Comparison of ENCODE assay signal across 24 mouse cellular contexts in the genomic region with DNA sequence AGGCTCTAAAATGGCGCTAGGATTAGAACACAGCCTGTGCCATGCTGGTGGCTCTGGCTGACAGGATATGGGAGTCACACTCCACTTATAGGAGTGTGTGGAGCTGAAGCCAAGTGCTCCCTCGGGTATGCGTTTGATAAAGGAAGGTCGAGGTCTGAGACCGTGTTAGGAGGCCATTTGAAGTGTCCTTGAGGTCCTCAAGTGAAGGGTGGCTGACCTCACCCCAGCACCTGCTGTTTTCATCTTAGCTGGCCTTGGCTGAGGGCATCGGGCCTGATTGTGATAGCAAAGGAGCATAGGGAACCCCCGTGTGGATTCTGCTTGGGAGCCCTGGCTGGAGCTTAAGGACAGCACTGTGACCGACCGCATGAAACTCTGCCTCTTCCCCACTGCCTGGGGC. TPM values are rescaled to one million over a fixed set of nuclear protein-coding genes. Genes with fewer than 3 reads are reported as not detected.
A peak's percentile ranks its signal among the peaks of the same experiment; 100 is the strongest.
DNase-seq lines count a peak whose midpoint lies in the region; ATAC-seq lines count a peak whose summit lies in the region.
"Had no signal": no experiment of that assay in that cellular context is flagged by ENCODE, and none has a peak within 500 bp of the region (broad histone marks: within the 10 kb centered on the region; RNA-seq: fewer than 3 reads in every experiment).

No protein-coding gene starts in this region.

- peaks cover 63% of the 10 kb centered on the region for H3K36me3 ChIP-seq in macrophage (ENCODE audit: inconsistent target)
- H3K36me3 ChIP-seq in midbrain, embryonic 13.5 days = peaks cover 63% of the 10 kb centered on the region

- peak; percentile 39 for DNase-seq in adrenal gland, adult 8-10 months
- no peak for DNase-seq in adrenal gland, postnatal 14 days
- peak; percentile 55 for DNase-seq in ovary, postnatal 36 days (ENCODE audit: low spot score)
- no peak for DNase-seq in ovary, postnatal 14 days (ENCODE audit: low spot score)
- peak; percentile 63 for DNase-seq in lung, postnatal 14 days
- no peak for DNase-seq in layer of hippocampus, adult 18-20 months (ENCODE audit: low spot score in 2 of 2)
- DNase-seq: adrenal gland, postnatal 10 days; B cell, adult 2 months; cerebellum, adult 11-12 months; cerebellum, adult 9-10 months; cerebellum, postnatal 36 days; gastrocnemius, postnatal 14 days; heart, adult 2 months; heart, postnatal 10 days had no signal

- H3K27ac ChIP-seq in macrophage = peak overlapping the region; percentile 94; the same call in 1 of the 2 replicates
- H3K27ac ChIP-seq in midbrain, embryonic 13.5 days = no peak overlapping the region
- H3K27ac ChIP-seq: embryonic facial prominence, embryonic 13.5 days; forebrain, embryonic 12.5 days; heart, adult 2 months; hindbrain, embryonic 13.5 days had no signal

- 95% methylated on average over 9 of the region's 9 CpGs for WGBS in macrophage (ENCODE audit: missing documents)
- WGBS in midbrain, embryonic 13.5 days = 92% methylated on average over 9 of the region's 9 CpGs

- H3K9ac ChIP-seq in midbrain, embryonic 13.5 days (replicated peaks) = no peak overlapping the region
- H3K9ac ChIP-seq: embryonic facial prominence, embryonic 13.5 days; forebrain, embryonic 12.5 days; heart, embryonic 13.5 days; hindbrain, embryonic 13.5 days had no signal

- no peak overlapping the region for H3K4me3 ChIP-seq in macrophage (ENCODE audit: inconsistent target)
- no peak overlapping the region for H3K4me3 ChIP-seq in midbrain, embryonic 13.5 days (replicated peaks)
- H3K4me3 ChIP-seq: embryonic facial prominence, embryonic 13.5 days; forebrain, embryonic 12.5 days; heart, adult 2 months; heart, embryonic 13.5 days; hindbrain, embryonic 13.5 days had no signal

- H3K79me2 ChIP-seq in macrophage (ENCODE audit: inconsistent target) = peaks cover 82% of the 10 kb centered on the region

- no peak for ATAC-seq in midbrain, embryonic 13.5 days
- ATAC-seq: CD4-positive, CD25-positive, alpha-beta regulatory T cell, adult 4 months; forebrain, embryonic 16.5 days had no signal

- peaks cover 18% of the 10 kb centered on the region for H3K4me1 ChIP-seq in midbrain, embryonic 13.5 days (replicated peaks)

- H3K27me3 ChIP-seq in midbrain, embryonic 13.5 days = no peaks in the 10 kb centered on the region
- H3K27me3 ChIP-seq: embryonic facial prominence, embryonic 13.5 days; forebrain, embryonic 12.5 days; heart, embryonic 13.5 days; hindbrain, embryonic 13.5 days had no signal

- H3K4me2 ChIP-seq in midbrain, embryonic 13.5 days (replicated peaks) = no peak overlapping the region
- H3K4me2 ChIP-seq: embryonic facial prominence, embryonic 13.5 days; forebrain, embryonic 12.5 days; heart, embryonic 13.5 days; hindbrain, embryonic 13.5 days had no signal

- no peaks in the 10 kb centered on the region for H3K9me3 ChIP-seq in midbrain, embryonic 13.5 days
- H3K9me3 ChIP-seq: embryonic facial prominence, embryonic 13.5 days; forebrain, embryonic 12.5 days; G1E; heart, embryonic 13.5 days; hindbrain, embryonic 13.5 days had no signal

RNA-seq across cellular contexts. Expression of a gene that starts 32.5 kb away (rescaled TPM):
- 10 to 100 TPM; 56.1 to 70.3 (median 60.7) TPM for total RNA-seq in adrenal gland, adult 8-10 months (2022)
- 48.2 and 54.3 TPM in 2 replicates for total RNA-seq in adrenal gland, postnatal 14 days (2021)
- total RNA-seq in macrophage (2018; cell fraction: chromatin; rRNA removed) = 100 to 1,000 TPM in 24 of 26 experiments, 10 to 100 TPM in 2; 74.2 to 281 (median 160) TPM
- 100 to 1,000 TPM in 25 of 26 experiments, 10 to 100 TPM in 1; 88.0 to 169 (median 121) TPM for total RNA-seq in macrophage (2018; cell fraction: cytosol; rRNA removed)
- 100 to 1,000 TPM in 23 of 26 experiments, 10 to 100 TPM in 3; 68.9 to 253 (median 154) TPM for total RNA-seq in macrophage (2018; cell fraction: nucleus; rRNA removed)
- polyA plus RNA-seq in macrophage (2018) = 78.9 to 381 TPM (median 119 TPM) in 3 replicates
- 10 to 100 TPM; 64.8 to 68.8 TPM for total RNA-seq in layer of hippocampus, adult 18-20 months (2021)
- 102 and 105 TPM in 2 replicates for polyA plus RNA-seq in midbrain, embryonic 13.5 days (2015; fragmentation: Nextera tagmentation; extraction: Ambion mirVana)

RNA-seq across cellular contexts. Expression of a gene that starts 46.1 kb away (rescaled TPM):
- 1 to 10 TPM; 1.5 to 4.4 (median 3.3) TPM for total RNA-seq in adrenal gland, adult 8-10 months (2022)
- 2.6 and 5.3 TPM in 2 replicates for total RNA-seq in adrenal gland, postnatal 14 days (2021)
- total RNA-seq in macrophage (2018; cell fraction: chromatin; rRNA removed) = under 1 TPM in 11 of 26 experiments, not detected in 15; 0.25 to 0.81 (median 0.48) TPM
- total RNA-seq in macrophage (2018; cell fraction: cytosol; rRNA removed) = under 1 TPM in 6 of 26 experiments, not detected in 20; 0.03 to 0.11 (median 0.07) TPM
- total RNA-seq in macrophage (2018; cell fraction: nucleus; rRNA removed) = under 1 TPM in 6 of 26 experiments, not detected in 20; 0.14 to 0.75 (median 0.28) TPM
- not detected in 3 replicates for polyA plus RNA-seq in macrophage (2018)
- under 1 TPM in 1 of 2 experiments, not detected in 1; 0.52 TPM for total RNA-seq in layer of hippocampus, adult 18-20 months (2021)
- 0.15 and 0.27 TPM in 2 replicates for polyA plus RNA-seq in midbrain, embryonic 13.5 days (2015; fragmentation: Nextera tagmentation; extraction: Ambion mirVana)
- total RNA-seq: hematopoietic stem cell, adult 5-6 weeks had no signal

Comparison
In these comparisons a context has a peak if more than half of its experiments do, and no peak if none do; other contexts are left out.
1. DNase-seq: peak in adrenal gland, adult 8-10 months (single experiment), ovary, postnatal 36 days (single experiment) and lung, postnatal 14 days (single experiment); none in adrenal gland, postnatal 14 days (single experiment), ovary, postnatal 14 days (single experiment) and layer of hippocampus, adult 18-20 months (0 of 2).